12 mouse cellular contexts compared by ENCODE assay signal in the genomic region with DNA sequence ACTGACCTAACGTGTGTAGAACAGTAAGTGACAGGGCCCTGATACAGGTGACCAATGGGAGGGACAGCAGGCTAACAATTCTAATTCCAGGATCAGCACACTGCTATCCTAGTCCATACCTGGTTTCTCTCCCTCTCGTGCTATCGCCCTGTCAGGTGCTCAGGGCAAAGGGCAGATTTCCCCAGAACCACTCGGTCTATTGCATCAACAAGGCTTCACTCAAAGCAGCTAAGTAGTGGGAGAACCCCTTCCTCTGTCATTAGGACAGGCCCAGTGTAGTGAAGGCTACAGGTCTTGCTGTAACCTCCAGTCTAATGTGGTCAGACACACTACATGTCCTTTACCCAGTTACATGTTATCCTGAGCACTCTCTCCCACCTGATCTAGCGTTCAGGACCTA.
"Had no signal": no experiment of that assay in that cellular context is flagged by ENCODE, and none has a peak within 500 bp of the region (broad histone marks: within the 10 kb centered on the region; RNA-seq: fewer than 3 reads in every experiment).

No protein-coding gene starts in this region.

- H3K36me3 ChIP-seq: limb, embryonic 12.5 days; midbrain, embryonic 13.5 days had no signal

- DNase-seq: kidney, adult 8-10 months; kidney, postnatal 25 days; layer of hippocampus, adult 9-11 months; lung, adult 18-20 months; lung, postnatal 36 days; retina, postnatal 1 day; thymus, postnatal 4 days had no signal

- H3K4me2 ChIP-seq: limb, embryonic 12.5 days; midbrain, embryonic 13.5 days had no signal

- H3K4me3 ChIP-seq: limb, embryonic 12.5 days; midbrain, embryonic 13.5 days had no signal

- H3K27ac ChIP-seq: midbrain, embryonic 13.5 days; stomach, postnatal 0 days had no signal

- H3K9me3 ChIP-seq: limb, embryonic 12.5 days; midbrain, embryonic 13.5 days had no signal

- H3K9ac ChIP-seq: limb, embryonic 12.5 days; midbrain, embryonic 13.5 days had no signal

- ATAC-seq: hindbrain, embryonic 16.5 days; inflammation-experienced regulatory T-cells, adult 6 months; midbrain, embryonic 13.5 days had no signal
